Mouse (Mus musculus) ES-E14 (cell line): ENCODE data around the gene Aldh1a1. TPM values are rescaled to one million over a fixed set of nuclear protein-coding genes. Genes with fewer than 3 reads are reported as not detected.

Source experiments
- DNase-seq: peaks from one replicate; pipeline ENCODE4 v3.0.0-alpha.2; 2013; ENCODE audit warnings: low read depth, low spot score
- H3K27ac ChIP-seq: 2 replicates; pipeline ENCODE4 v1.5.1; 2012; ENCODE audit warnings: low read depth, mild to moderate bottlenecking, low read length, moderate library complexity, mixed read lengths; ENCODE audit not compliant: poor library complexity, insufficient read depth, severe bottlenecking
- H3K36me3 ChIP-seq: 2 replicates; pipeline ENCODE4 v1.6.1; 2012; ENCODE audit warnings: mild to moderate bottlenecking, low read length, moderate library complexity, mixed read lengths; ENCODE audit not compliant: control insufficient read depth, poor library complexity, insufficient read depth, severe bottlenecking
- H3K4me1 ChIP-seq, 2 experiments: fragments of 150-350 bp in 1 of 2; sonication (generic) in 1 of 2; 2 replicates each; pipeline ENCODE4 v1.6.1; 2012; ENCODE audit warnings: low read length in 2 of 2, mild to moderate bottlenecking in 1 of 2, mixed read lengths in 1 of 2; ENCODE audit not compliant: control insufficient read depth in 2 of 2, insufficient read depth in 2 of 2, poor library complexity in 1 of 2
- H3K4me3 ChIP-seq, 2 experiments: fragments of 150-350 bp in 1 of 2; sonication (generic) in 1 of 2; 2 replicates each; pipeline ENCODE4 v1.5.1; 2012; ENCODE audit warnings: low read length in 2 of 2, low read depth in 1 of 2, mild to moderate bottlenecking in 1 of 2, mixed read lengths in 1 of 2; ENCODE audit not compliant: insufficient read depth in 1 of 2, poor library complexity in 1 of 2, severe bottlenecking in 1 of 2
- H3K9ac ChIP-seq: 2 replicates; pipeline ENCODE4 v1.6.1; 2012; ENCODE audit warnings: low read depth, mild to moderate bottlenecking, low read length, mixed read lengths; ENCODE audit not compliant: poor library complexity, insufficient read depth, severe bottlenecking
- H3K9me3 ChIP-seq: fragments of 150-350 bp; sonication (generic); 2 replicates; pipeline ENCODE4 v1.6.1; 2012; ENCODE audit warnings: low read depth, mild to moderate bottlenecking, low read length; ENCODE audit not compliant: control insufficient read depth, insufficient read depth
- CHD2 ChIP-seq: IDR thresholded peaks from 2 replicates; pipeline ENCODE4 v1.6.1; 2014; ENCODE audit warnings: mild to moderate bottlenecking, low read depth, low read length, inconsistent platforms
- HCFC1 ChIP-seq: IDR thresholded peaks from 2 replicates; pipeline ENCODE4 v1.6.1; 2012; ENCODE audit warnings: low read length, inconsistent platforms, borderline replicate concordance; ENCODE audit not compliant: insufficient read depth
- MAFK ChIP-seq: IDR thresholded peaks from 2 replicates; pipeline ENCODE4 v1.6.1; 2014; ENCODE audit warnings: mild to moderate bottlenecking, low read depth, low read length, inconsistent platforms; ENCODE audit not compliant: insufficient read depth
- ZC3H11A ChIP-seq: IDR thresholded peaks from 2 replicates; pipeline ENCODE4 v1.6.1; 2012; ENCODE audit warnings: low read depth, mild to moderate bottlenecking, inconsistent platforms, low read length, borderline replicate concordance
- ZNF384 ChIP-seq: IDR thresholded peaks from 2 replicates; pipeline ENCODE4 v1.6.1; 2012; ENCODE audit warnings: low read depth, low read length, inconsistent platforms
- in situ Hi-C, 2 experiments: fragments of 600-800 bp; cut with MboI; formaldehyde crosslinking; loops; one replicate each; pipeline ENCODE4 v1.15.1; 2025; ENCODE audit warnings: low sequenced_read_pairs in 2 of 2, inconsistent platforms in 1 of 2; ENCODE audit not compliant: unreplicated experiment in 2 of 2
- total RNA-seq: library from RNA; depleted of rRNA; stranded (reverse); fragments of 300-350 nt; gene quantifications from 2 replicates; pipeline ENCODE4 v1.2.3, GENCODE M21; 2012; rRNA removed

Gene Aldh1a1
- total RNA-seq: 0.21 and 1.3 TPM in 2 replicates

- in situ Hi-C loops: no loop called here
- Histone ChIP-seq H3K27ac (no peak within 1 kb of the TSS), H3K9ac (no peak within 1 kb of the TSS), H3K4me3 (no peak within 1 kb of the TSS), H3K36me3 (no peaks in the 10 kb centered on the region), H3K9me3 (no peaks in the 10 kb centered on the region), H3K4me1 (no peaks in the 10 kb centered on the region)
- no peak for TF ChIP-seq CHD2
- TF ChIP-seq MAFK: no peak
- no peak for TF ChIP-seq ZC3H11A
- no peak for TF ChIP-seq ZNF384
- no peak for TF ChIP-seq HCFC1
- no peak for DNase-seq
Observed at GRCm38 (mm10) chr19:20492491-20492890, at the start of gene Aldh1a1. Gene Aldh1a1 (plus strand): TSS chr19:20492715.

- Histone ChIP-seq H3K4me1 (no peaks in the 10 kb centered on the region), H3K36me3 (no peaks in the 10 kb centered on the region), H3K27ac (no peak overlapping the region), H3K9me3 (no peaks in the 10 kb centered on the region), H3K4me3 (no peak overlapping the region), H3K9ac (no peak overlapping the region)
- DNase-seq: no peak
- in situ Hi-C loops: loop anchor here in 1 of 2 experiments (25.0 kb wide), 1 partner anchor 314 kb away; no protein-coding TSS in a partner anchor
- TF ChIP-seq MAFK: no peak
- TF ChIP-seq ZC3H11A: no peak
- TF ChIP-seq CHD2: no peak
- TF ChIP-seq HCFC1: no peak
- TF ChIP-seq ZNF384: no peak
Observed at GRCm38 (mm10) chr19:20447807-20448206, 44.7 kb upstream of the Aldh1a1 start.

DNA sequence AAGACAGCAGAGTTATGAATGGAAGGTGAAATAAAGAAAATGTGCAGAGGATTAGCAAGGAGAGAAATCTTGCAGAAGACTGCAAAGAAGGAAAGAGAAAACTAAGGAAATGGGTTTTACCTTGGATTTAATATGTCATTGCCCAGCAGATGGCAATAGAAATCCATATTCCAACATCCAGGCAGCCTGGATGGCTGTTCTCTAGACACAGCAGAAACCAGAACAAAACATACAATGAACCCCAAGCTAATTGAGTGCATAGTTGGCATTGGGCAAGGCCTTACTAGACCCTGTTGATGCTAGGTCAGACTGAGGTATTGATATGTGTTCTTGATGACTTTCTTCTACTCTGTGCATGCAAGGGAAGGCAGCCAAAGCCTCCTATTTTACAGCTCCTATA, 43.0 kb upstream of the Aldh1a1 start:
- H3K4me3 ChIP-seq: no peak overlapping the region
- H3K27ac ChIP-seq: no peak overlapping the region
- H3K9me3 ChIP-seq: no peaks in the 10 kb centered on the region
- no peak for DNase-seq
- H3K9ac ChIP-seq: no peak overlapping the region
- no peak for TF ChIP-seq ZNF384
- TF ChIP-seq HCFC1: no peak
- TF ChIP-seq MAFK: no peak
- no peak for TF ChIP-seq CHD2
- TF ChIP-seq ZC3H11A: no peak
- in situ Hi-C loops: loop anchor here in 1 of 2 experiments (25.0 kb wide), 1 partner anchor 313 kb away; no protein-coding TSS in a partner anchor
- H3K4me1 ChIP-seq: no peaks in the 10 kb centered on the region
- H3K36me3 ChIP-seq: no peaks in the 10 kb centered on the region

- H3K27ac ChIP-seq: no peak overlapping the region
- H3K4me3 ChIP-seq: no peak overlapping the region
- DNase-seq: no peak
- TF ChIP-seq CHD2: no peak
- TF ChIP-seq MAFK: no peak
- no peak for TF ChIP-seq HCFC1
- no peak for TF ChIP-seq ZC3H11A
- no peak for TF ChIP-seq ZNF384
- no peak overlapping the region for H3K9ac ChIP-seq
- no peaks in the 10 kb centered on the region for H3K36me3 ChIP-seq
- in situ Hi-C loops: no loop called here
- H3K4me1 ChIP-seq: no peaks in the 10 kb centered on the region
- H3K9me3 ChIP-seq: no peaks in the 10 kb centered on the region
Observed at GRCm38 (mm10) chr19:20451045-20451444, 41.5 kb upstream of the Aldh1a1 start.

DNA sequence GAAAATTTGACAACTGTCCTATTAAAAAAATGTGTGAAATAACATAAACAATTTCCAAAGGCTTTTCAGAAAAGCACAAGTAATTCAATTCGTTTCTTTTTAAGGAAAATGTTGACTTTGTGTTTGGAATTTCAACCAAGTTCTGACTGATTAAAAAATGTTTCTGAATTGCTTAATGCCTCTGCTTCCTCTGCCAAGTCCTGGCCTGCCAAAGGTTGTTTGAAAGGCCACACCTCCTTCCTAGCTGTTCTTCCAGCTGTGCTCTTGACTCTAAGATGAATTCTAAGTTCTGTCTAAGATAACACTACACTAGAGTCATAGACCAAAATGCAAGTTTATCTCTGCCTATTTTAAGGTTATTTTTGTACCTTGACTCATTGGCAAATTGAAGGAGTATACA, 8.0 kb upstream of the Aldh1a1 start:
- no peak for DNase-seq
- H3K27ac ChIP-seq: no peak overlapping the region
- H3K4me1 ChIP-seq: no peaks in the 10 kb centered on the region
- TF ChIP-seq MAFK (no peak), CHD2 (no peak), ZC3H11A (no peak), HCFC1 (no peak)
- in situ Hi-C loops: no loop called here
- no peak overlapping the region for H3K4me3 ChIP-seq
- no peaks in the 10 kb centered on the region for H3K9me3 ChIP-seq
- no peaks in the 10 kb centered on the region for H3K36me3 ChIP-seq
- no peak overlapping the region for H3K9ac ChIP-seq
